Mouse (Mus musculus) spleen, adult 18-20 months (tissue): ENCODE measurements around the gene Tmem89.
A peak's percentile ranks its signal among the peaks of the same experiment; 100 is the strongest.

Experiments
- DNase-seq, 2 experiments: peaks; one replicate each; pipeline ENCODE4 v3.0.0; 2022; ENCODE audit warnings: mixed read lengths in 2 of 2

Gene Tmem89

DNA sequence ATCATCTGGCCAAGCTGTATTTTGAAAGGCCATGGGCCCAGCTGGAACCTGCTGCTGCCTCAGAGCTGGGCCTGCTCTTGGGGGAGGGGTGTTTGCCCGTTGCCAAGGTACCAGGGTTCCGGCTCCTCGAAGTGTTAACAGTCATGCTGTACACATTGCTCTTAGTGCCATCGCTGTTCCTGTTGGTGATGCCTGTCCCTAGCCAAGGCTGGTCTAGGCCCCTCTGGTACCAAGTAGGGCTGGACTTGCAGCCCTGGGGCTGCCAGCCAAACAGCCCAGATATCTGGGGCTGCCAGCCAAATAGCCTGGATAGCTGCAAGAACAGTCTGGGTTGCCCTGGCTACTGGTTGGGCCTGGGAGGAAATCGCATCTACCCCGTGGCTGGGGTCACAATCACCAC, at the start of gene Tmem89:
Gene Tmem89 (plus strand): TSS at position 129 of the 400 bp plus-strand sequence.
- DNase-seq, result no peak

DNA sequence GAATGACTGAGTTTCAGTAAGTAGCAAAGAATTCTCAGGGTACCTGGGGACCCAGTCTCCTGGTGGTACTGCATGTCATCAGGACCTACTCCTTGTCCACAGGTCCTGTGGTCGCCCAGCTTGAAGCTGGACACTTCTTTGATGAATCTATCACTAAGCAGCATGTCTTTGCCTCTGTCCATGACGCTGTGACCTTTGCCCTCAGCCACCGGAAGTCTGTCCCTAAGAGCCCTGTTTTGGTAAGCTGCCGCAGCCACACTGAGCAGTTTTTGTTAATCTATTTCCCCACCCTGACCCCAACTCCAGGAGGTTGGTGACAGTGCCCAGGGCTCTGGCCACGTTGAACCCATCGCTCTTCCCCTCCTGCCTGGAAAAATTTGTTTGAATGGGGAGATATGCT, 2.1 kb upstream of the Tmem89 start:
- no peak for DNase-seq

- no peak for DNase-seq
Observed at GRCm38 (mm10) chr9:108913161-108913560, 1.3 kb upstream of the Tmem89 start.

GRCm38 (mm10) chr9:108913621-108914020, 798 bp upstream of the Tmem89 start:
- DNase-seq, result no peak

GRCm38 (mm10) chr9:108925897-108926296, 11.5 kb downstream of the Tmem89 start:
- no peak for DNase-seq

DNA sequence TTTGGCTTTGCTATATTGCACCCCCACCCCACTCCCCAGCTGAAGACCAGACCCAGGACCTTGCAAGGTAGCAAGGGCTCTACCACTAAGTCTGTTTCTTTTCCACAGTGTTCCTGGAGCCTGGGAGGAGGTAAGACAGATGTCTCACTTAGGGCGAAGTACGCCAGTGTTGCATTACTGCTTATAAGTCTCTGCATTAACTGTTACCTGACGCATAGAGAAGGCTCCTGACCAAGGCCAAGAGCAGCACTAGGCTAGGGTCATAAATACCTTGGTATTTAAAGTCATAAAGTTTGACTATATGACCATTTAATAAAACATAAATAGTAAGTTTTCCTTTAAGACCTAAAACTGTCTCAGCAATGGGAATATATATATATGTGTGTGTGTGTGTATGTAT, 14.0 kb downstream of the Tmem89 start:
- DNase-seq, result no peak

GRCm38 (mm10) chr9:108935991-108936390, 21.6 kb downstream of the Tmem89 start:
- DNase-seq, result no peak

GRCm38 (mm10) chr9:108936418-108937364, 22.3 kb downstream of the Tmem89 start, which contains the start of gene Uqcrc1:
Uqcrc1 (plus strand) TSS chr9:108936633.
- DNase-seq, result peak; percentile 90 to 94

GRCm38 (mm10) chr9:108945111-108945510, 30.7 kb downstream of the Tmem89 start:
- no peak for DNase-seq

DNA sequence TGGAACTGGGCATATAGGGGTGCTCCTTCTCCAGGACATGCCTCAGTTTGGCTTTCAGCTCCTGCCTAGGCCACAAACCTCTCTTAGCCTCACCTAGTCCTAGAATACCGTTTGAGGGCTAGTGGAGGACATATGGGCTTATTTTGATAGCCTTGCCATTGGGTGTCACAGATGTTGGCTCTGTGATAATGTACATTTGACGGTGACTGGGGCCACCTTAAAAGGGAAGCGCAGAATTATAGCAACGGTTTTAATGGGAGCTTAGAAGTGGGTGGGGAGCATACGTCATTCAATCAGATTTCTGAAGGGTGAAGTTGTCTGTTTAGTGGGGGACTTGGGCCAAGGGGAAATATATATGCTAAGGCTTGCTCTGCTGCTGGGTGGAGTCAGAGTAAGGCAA, 31.2 kb downstream of the Tmem89 start:
- DNase-seq, result no peak

DNA sequence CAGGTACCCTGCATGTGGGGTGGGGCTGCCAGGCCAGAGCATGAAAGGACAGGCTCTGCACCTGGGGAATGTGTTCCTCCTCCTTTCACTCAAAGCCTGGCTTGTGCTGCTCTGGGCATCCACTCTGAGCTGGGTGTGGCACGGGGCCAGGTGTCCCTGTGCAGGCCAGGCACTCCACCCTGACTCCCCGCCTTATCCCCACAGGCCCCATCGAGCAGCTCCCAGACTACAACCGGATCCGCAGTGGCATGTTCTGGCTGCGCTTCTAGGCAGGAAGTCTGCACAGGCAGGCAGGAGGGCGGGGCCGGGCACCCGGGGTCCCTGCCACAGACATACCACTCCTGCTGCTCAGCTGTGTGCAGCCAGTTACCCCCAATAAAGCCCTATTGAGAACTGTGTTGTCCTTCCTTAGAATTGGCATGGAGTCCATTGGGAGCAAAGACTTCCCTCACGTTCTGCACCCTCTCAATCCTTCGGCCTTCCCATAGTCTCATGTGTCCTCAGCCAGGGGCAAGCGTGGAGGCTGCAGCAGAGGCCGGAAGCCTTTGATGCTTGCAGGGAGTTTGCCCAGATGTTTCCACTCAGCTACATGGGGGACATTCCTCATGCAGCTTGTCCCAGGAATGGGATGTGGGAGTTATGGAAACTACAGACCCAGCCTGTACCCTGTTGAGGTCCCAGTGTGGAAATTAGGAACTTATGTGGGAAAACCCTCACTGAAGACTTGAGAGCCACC, 35.0 kb downstream of the Tmem89 start:
- DNase-seq, result peak in 1 of 2 experiments; percentile 18

GRCm38 (mm10) chr9:108949967-108950728, 35.7 kb downstream of the Tmem89 start:
- no peak for DNase-seq

DNA sequence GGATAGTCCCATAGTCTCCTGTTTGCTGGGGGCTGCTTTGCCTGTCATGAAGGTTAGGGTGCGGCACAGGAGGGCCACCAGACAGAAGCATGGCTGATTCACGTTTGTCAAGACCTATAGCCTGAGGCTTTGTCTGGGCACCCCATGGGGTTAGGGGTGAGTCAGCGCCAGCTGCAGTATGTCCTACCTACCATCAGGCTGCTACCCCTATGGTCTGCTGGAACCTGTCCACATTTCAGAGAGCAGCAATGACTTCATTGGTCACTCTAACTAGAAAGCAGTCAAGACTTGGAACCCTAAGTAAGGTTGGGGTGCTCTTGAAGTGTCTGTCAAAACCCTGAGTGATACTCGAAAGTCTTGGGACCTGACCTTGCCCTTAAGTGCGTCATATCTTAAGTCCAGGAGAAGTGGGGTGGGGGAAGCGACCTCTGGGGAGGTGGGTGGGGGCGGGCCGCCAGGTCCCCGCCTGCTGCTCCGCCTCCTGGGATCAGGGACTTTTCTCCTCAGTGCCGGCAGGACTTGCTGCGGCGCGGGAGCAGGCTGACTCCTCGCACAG, 38.7 kb downstream of the Tmem89 start, which contains the start of gene Col7a1:
Gene Col7a1 (plus strand): TSS at position 506 of the 556 bp plus-strand sequence.
- DNase-seq, result no peak

GRCm38 (mm10) chr9:108955241-108955640, 40.8 kb downstream of the Tmem89 start:
- DNase-seq, result no peak

GRCm38 (mm10) chr9:108955846-108956245, 41.4 kb downstream of the Tmem89 start:
- no peak for DNase-seq

DNA sequence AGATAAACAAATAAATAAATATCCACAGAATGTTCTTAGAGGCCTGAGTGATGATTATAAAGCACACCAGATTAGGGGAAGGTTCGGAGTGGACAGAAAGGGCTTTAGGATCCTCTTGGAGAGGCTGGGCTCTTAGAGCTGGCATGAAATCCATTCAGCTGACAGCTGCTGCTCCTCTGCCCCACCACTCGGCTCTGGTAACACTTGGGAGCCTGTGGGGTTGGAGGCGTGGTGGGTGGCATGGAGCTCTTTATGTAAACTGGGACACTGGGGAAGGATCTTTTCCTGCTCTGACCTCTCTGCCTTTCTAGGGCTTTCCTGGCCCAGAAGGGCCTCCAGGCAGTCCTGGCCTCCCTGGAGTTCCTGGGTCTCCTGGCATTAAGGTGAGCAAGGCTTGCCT, 49.2 kb downstream of the Tmem89 start:
- no peak for DNase-seq

DNA sequence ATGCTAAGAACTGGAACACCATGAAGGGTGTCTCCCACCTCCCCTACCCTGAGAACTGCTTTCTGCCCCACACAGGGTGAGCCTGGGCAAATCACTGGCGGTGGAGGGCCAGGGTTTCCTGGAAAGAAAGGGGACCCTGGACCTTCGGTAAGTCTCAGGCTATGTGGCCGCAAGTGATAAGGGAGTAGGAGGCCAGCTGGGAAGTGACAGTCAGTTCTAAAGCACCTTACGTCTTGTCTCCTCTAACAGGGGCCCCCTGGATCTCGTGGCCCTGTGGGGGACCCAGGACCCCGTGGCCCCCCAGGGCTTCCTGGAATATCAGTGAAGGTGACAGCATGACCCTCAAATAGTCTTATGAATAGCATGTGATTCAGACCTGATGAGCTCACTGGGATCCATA, 49.9 kb downstream of the Tmem89 start:
- DNase-seq, result no peak
